Mouse (Mus musculus): ENCODE measurements at regions not wholly inside any gene's neighbourhood (a gene's known extent, or its start where the extent isn't known, plus 50 kb on each side); places are given as distances from the start of the nearest gene placed in this dataset.
A peak's percentile ranks its signal among the peaks of the same experiment; 100 is the strongest.

- TF ChIP-seq CTCF (IDR thresholded peaks at IDR 0.05; ENCODE audit: low read depth) (peak; percentile 47), EP300 (IDR thresholded peaks at IDR 0.05; ENCODE audit: low read depth) (no peak)
Observed at GRCm38 (mm10) chr6:143482272-143482671, 315.3 kb downstream of the Etnk1 start.

All from liver, postnatal 0 days (tissue).